Comparison of ENCODE assay signal across 9 mouse cellular contexts in genomic region chr5:142220851-142221503, GRCm38 (mm10).
A peak's percentile ranks its signal among the peaks of the same experiment; 100 is the strongest.
DNase-seq lines count a peak whose midpoint lies in the region; ATAC-seq and TF ChIP-seq lines count a peak whose summit lies in the region.
"Had no signal": no experiment of that assay in that cellular context is flagged by ENCODE, and none has a peak within 500 bp of the region (broad histone marks: within the 10 kb centered on the region; RNA-seq: fewer than 3 reads in every experiment).

No protein-coding gene starts in this region.

- H3K27me3 ChIP-seq in stomach, postnatal 0 days (ENCODE audit: control insufficient read depth, insufficient read depth, low read length) = no peaks in the 10 kb centered on the region
- H3K27me3 ChIP-seq: limb, embryonic 15.5 days had no signal

- H3K4me3 ChIP-seq in lung, adult 2 months (replicated peaks; ENCODE audit: extremely low read depth, low read depth, low read length) = no peak overlapping the region
- H3K4me3 ChIP-seq in stomach, postnatal 0 days (ENCODE audit: low read depth, low read length) = no peak overlapping the region
- H3K4me3 ChIP-seq: limb, embryonic 15.5 days had no signal

- TF ChIP-seq CTCF in lung, adult 2 months (IDR thresholded peaks at IDR 0.05; ENCODE audit: insufficient read depth, low read length) = 0 out of 2 replicates have a peak, but pooled peaks have one; percentile 18
- peak; percentile 59 for TF ChIP-seq CTCF in stomach, postnatal 0 days (IDR thresholded peaks at IDR 0.05; ENCODE audit: low read depth)

- no peak overlapping the region for H3K9ac ChIP-seq in stomach, postnatal 0 days (ENCODE audit: low read length)
- H3K9ac ChIP-seq: limb, embryonic 15.5 days had no signal

- H3K36me3 ChIP-seq in stomach, postnatal 0 days (ENCODE audit: control insufficient read depth, insufficient read depth, low read length) = no peaks in the 10 kb centered on the region
- H3K36me3 ChIP-seq: limb, embryonic 15.5 days had no signal

- no peak for ATAC-seq in stomach, postnatal 0 days (ENCODE audit: low FRiP score, low TSS enrichment)

- 0 out of 2 replicates have a peak, but pooled peaks cover 3% of the 10 kb centered on the region for H3K9me3 ChIP-seq in stomach, postnatal 0 days (ENCODE audit: control insufficient read depth, low read length)
- H3K9me3 ChIP-seq: limb, embryonic 15.5 days had no signal

- H3K27ac ChIP-seq in stomach, postnatal 0 days (replicated peaks) = no peak overlapping the region
- H3K27ac ChIP-seq: limb, embryonic 15.5 days had no signal

- 86% methylated on average over 12 of the region's 12 CpGs for WGBS in lung, adult 2 months
- 89% methylated on average over 12 of the region's 12 CpGs for WGBS in stomach, postnatal 0 days

- no peak overlapping the region for H3K4me2 ChIP-seq in stomach, postnatal 0 days (replicated peaks; ENCODE audit: low read depth)
- H3K4me2 ChIP-seq: limb, embryonic 15.5 days had no signal

- no peak for TF ChIP-seq POLR2A in lung, adult 2 months (IDR thresholded peaks at IDR 0.05; ENCODE audit: borderline replicate concordance, extremely low read depth, low read depth, low read length)

- no peak for TF ChIP-seq EP300 in stomach, postnatal 0 days (optimal IDR thresholded peaks at IDR 0.05)

- no peaks in the 10 kb centered on the region for H3K4me1 ChIP-seq in lung, adult 2 months (ENCODE audit: control insufficient read depth, insufficient read depth, low read length)
- H3K4me1 ChIP-seq in stomach, postnatal 0 days (replicated peaks; ENCODE audit: control insufficient read depth, insufficient read depth) = no peaks in the 10 kb centered on the region
- H3K4me1 ChIP-seq: limb, embryonic 15.5 days had no signal

- peak; percentile 32 for DNase-seq in embryo, embryonic 10 days (ENCODE audit: low spot score)
- no peak for DNase-seq in embryo, embryonic 11 days
- no peak for DNase-seq in lung, adult 2 months
- DNase-seq in lung, postnatal 4 days = no peak
- peak; percentile 50 for DNase-seq in brain, adult 2 months (ENCODE audit: low read depth, low spot score)
- DNase-seq in stomach, postnatal 0 days (ENCODE audit: low spot score) = no peak
- no peak for DNase-seq in spleen, postnatal 36 days (ENCODE audit: low spot score in 2 of 2)
- no peak for DNase-seq in layer of hippocampus, adult 9-11 months

Comparison
In these comparisons a context has a peak if more than half of its experiments do, and no peak if none do; other contexts are left out.
1. DNase-seq: peak in embryo, embryonic 10 days (single experiment) and brain, adult 2 months (single experiment); none in embryo, embryonic 11 days (single experiment), lung, adult 2 months (single experiment), lung, postnatal 4 days (0 of 2), stomach, postnatal 0 days (single experiment), spleen, postnatal 36 days (0 of 2) and layer of hippocampus, adult 9-11 months (single experiment).